Mouse (Mus musculus) kidney, postnatal 0 days (tissue): Measurements from ENCODE around the gene Cd300ld5. TPM values are rescaled to one million over a fixed set of nuclear protein-coding genes. Genes with fewer than 3 reads are reported as not detected.

Source experiments
- ATAC-seq: fragments of 200-750 bp; cut with Nextera tagmentation; replicated peaks from 2 replicates; pipeline ENCODE4 v1.8.0; 2017; ENCODE audit warnings: low read depth, moderate number of reproducible peaks, moderate TSS enrichment, moderate library complexity; ENCODE audit not compliant: low FRiP score
- DNase-seq: peaks from one replicate; pipeline ENCODE4 v3.0.0-alpha.2; 2016; ENCODE audit warnings: low spot score
- H3K27ac ChIP-seq: fragments of 300-500 bp; sonication (generic); 2 replicates; pipeline ENCODE4 v1.5.1; 2014; ENCODE audit warnings: mild to moderate bottlenecking
- H3K27me3 ChIP-seq: fragments of 300-500 bp; sonication (generic); 2 replicates; pipeline ENCODE4 v1.6.1; 2014; ENCODE audit warnings: low read length, mixed read lengths; ENCODE audit not compliant: insufficient read depth
- H3K36me3 ChIP-seq: fragments of 300-500 bp; sonication (generic); 2 replicates; pipeline ENCODE4 v1.6.1; 2014; ENCODE audit warnings: low read length, mixed read lengths; ENCODE audit not compliant: insufficient read depth
- H3K4me1 ChIP-seq: fragments of 300-500 bp; sonication (generic); replicated peaks from 2 replicates; pipeline ENCODE4 v1.6.1; 2014; ENCODE audit warnings: antibody characterized with exemption, low read length, mixed read lengths; ENCODE audit not compliant: insufficient read depth
- H3K4me2 ChIP-seq: fragments of 300-500 bp; sonication (generic); 2 replicates; pipeline ENCODE4 v1.6.1; 2014; ENCODE audit warnings: mild to moderate bottlenecking, low read length, moderate library complexity, mixed read lengths
- H3K4me3 ChIP-seq: fragments of 300-500 bp; sonication (generic); replicated peaks from 2 replicates; pipeline ENCODE4 v1.5.1; 2014; ENCODE audit warnings: low read depth, low read length
- H3K9ac ChIP-seq: fragments of 300-500 bp; sonication (generic); 2 replicates; pipeline ENCODE4 v1.6.1; 2014; ENCODE audit warnings: low read depth, low read length
- H3K9me3 ChIP-seq: fragments of 300-500 bp; sonication (generic); replicated peaks from 2 replicates; pipeline ENCODE4 v1.6.1; 2016; ENCODE audit warnings: low read length, inconsistent platforms, mixed read lengths
- CTCF ChIP-seq: IDR thresholded peaks from 2 replicates; pipeline ENCODE4 v1.5.1; 2016; ENCODE audit warnings: antibody characterized with exemption, low read depth, mild to moderate bottlenecking, moderate library complexity
- WGBS: fragments of 180-500 bp; shearing (Covaris S2); extraction: QIAGEN DNeasy Blood & Tissue Kit; methylation state at CpG from one replicate; pipeline ENCODE4 v1.1.7; 2014; 5-methylcytosine and 5-hydroxymethylcytosine counted together
- polyA plus RNA-seq: library from polyadenylated mRNA; unstranded; fragments of >200 nt; fragmentation: Nextera tagmentation; extraction: Ambion mirVana; gene quantifications from 2 replicates; pipeline ENCODE4 v1.2.1, GENCODE M21; 2015

The Cd300ld5 gene
- polyA plus RNA-seq, 1 experiment from 2014 or later: not detected

- TF ChIP-seq CTCF: no peak
Measured at GRCm38 (mm10) chr11:115004070-115004469, 33.5 kb downstream of the Cd300ld5 start.

GRCm38 (mm10) chr11:115001474-115002040, 36.0 kb downstream of the Cd300ld5 start, which contains the start of gene Cd300c2:
Gene Cd300c2 (minus strand): TSS chr11:115001880.
- Histone ChIP-seq H3K4me2 (no peak within 1 kb of the TSS), H3K4me3 (no peak within 1 kb of the TSS), H3K9ac (no peak within 1 kb of the TSS), H3K27ac (no peak within 1 kb of the TSS), H3K36me3 (no peaks in the 10 kb centered on the region), H3K4me1 (no peaks in the 10 kb centered on the region), H3K27me3 (no peaks in the 10 kb centered on the region), H3K9me3 (no peaks in the 10 kb centered on the region)
- WGBS: 77% methylated on average over 7 of the region's 7 CpGs
- TF ChIP-seq CTCF: no peak
- no peak for ATAC-seq
- no peak for DNase-seq

More at GRCm38 (mm10) chr11:115004070-115004469, 33.5 kb downstream of the Cd300ld5 start:
- no peaks in the 10 kb centered on the region for H3K4me1 ChIP-seq
- DNase-seq: no peak
- H3K9me3 ChIP-seq: no peaks in the 10 kb centered on the region
- H3K27ac ChIP-seq: no peak overlapping the region
- H3K4me3 ChIP-seq: no peak overlapping the region
- 84% methylated on average over 5 of the region's 5 CpGs for WGBS
- no peak overlapping the region for H3K9ac ChIP-seq
- no peaks in the 10 kb centered on the region for H3K36me3 ChIP-seq
- H3K27me3 ChIP-seq: no peaks in the 10 kb centered on the region
- ATAC-seq: no peak
- H3K4me2 ChIP-seq: no peak overlapping the region

GRCm38 (mm10) chr11:114989793-114990192, 47.8 kb downstream of the Cd300ld5 start, which contains the start of gene Cd300ld:
Gene Cd300ld (minus strand): TSS chr11:114989922.
- no peak for TF ChIP-seq CTCF
- H3K4me2 ChIP-seq: no peak within 1 kb of the TSS
- H3K9me3 ChIP-seq: no peaks in the 10 kb centered on the region
- H3K4me1 ChIP-seq: no peaks in the 10 kb centered on the region
- H3K27ac ChIP-seq: no peak within 1 kb of the TSS
- H3K36me3 ChIP-seq: no peaks in the 10 kb centered on the region
- H3K4me3 ChIP-seq: no peak within 1 kb of the TSS
- DNase-seq (no peak), ATAC-seq (no peak)
- no peak within 1 kb of the TSS for H3K9ac ChIP-seq
- no peaks in the 10 kb centered on the region for H3K27me3 ChIP-seq
- WGBS: 77% methylated on average over 4 of the region's 4 CpGs

- 77% methylated on average over 4 of the region's 4 CpGs for WGBS
- Histone ChIP-seq H3K9me3 (no peaks in the 10 kb centered on the region), H3K36me3 (no peaks in the 10 kb centered on the region), H3K27ac (no peak overlapping the region), H3K4me1 (no peaks in the 10 kb centered on the region), H3K4me3 (no peak overlapping the region), H3K9ac (no peak overlapping the region), H3K27me3 (no peaks in the 10 kb centered on the region), H3K4me2 (no peak overlapping the region)
- no peak for TF ChIP-seq CTCF
- ATAC-seq: no peak
- DNase-seq: no peak
Measured at GRCm38 (mm10) chr11:114981866-114982265, 55.7 kb downstream of the Cd300ld5 start.

Other genes with a start within 250 kb of the Cd300ld5 start
- 0.78 and 0.96 TPM in 2 replicates for gene Btbd17, start 241.8 kb downstream of the Cd300ld5 start, polyA plus RNA-seq
- 0.13 TPM in 1 of 2 replicates, not detected in the other for gene Gpr142, start 238.8 kb downstream of the Cd300ld5 start, polyA plus RNA-seq
- 118 and 131 TPM in 2 replicates for gene Gprc5c, start 186.6 kb downstream of the Cd300ld5 start, polyA plus RNA-seq
- 1.5 and 1.7 TPM in 2 replicates for gene Cd300a, start 147.7 kb downstream of the Cd300ld5 start, polyA plus RNA-seq
- gene Cd300lb, start 103.4 kb downstream of the Cd300ld5 start, polyA plus RNA-seq: 0.36 and 0.43 TPM in 2 replicates
- gene Cd300c, start 68.6 kb downstream of the Cd300ld5 start, polyA plus RNA-seq: not detected in 2 replicates
- gene Cd300ld, start 47.8 kb downstream of the Cd300ld5 start, polyA plus RNA-seq: 0.22 and 0.23 TPM in 2 replicates
- 3.6 and 3.7 TPM in 2 replicates for gene Cd300c2, start 35.9 kb downstream of the Cd300ld5 start, polyA plus RNA-seq
- 0.52 TPM in 1 of 2 replicates, not detected in the other for gene Cd300ld2, start 21.6 kb downstream of the Cd300ld5 start, polyA plus RNA-seq
- gene Cd300ld4, start 10.8 kb downstream of the Cd300ld5 start, polyA plus RNA-seq: not detected in 2 replicates
- gene Cd300ld3, start 10.6 kb upstream of the Cd300ld5 start, polyA plus RNA-seq: not detected in 2 replicates
- not detected in 2 replicates for gene Cd300e, start 24.4 kb upstream of the Cd300ld5 start, polyA plus RNA-seq
- gene Rab37, start 53.7 kb upstream of the Cd300ld5 start, polyA plus RNA-seq: 1.8 and 2.2 TPM in 2 replicates
- gene Cd300lf, start 96.2 kb upstream of the Cd300ld5 start, polyA plus RNA-seq: 0.33 TPM in 2 replicates
- 163 and 172 TPM in 2 replicates for gene Slc9a3r1, start 125.6 kb upstream of the Cd300ld5 start, polyA plus RNA-seq
- gene Tmem104, start 149.7 kb upstream of the Cd300ld5 start, polyA plus RNA-seq: 12.0 and 12.6 TPM in 2 replicates
- gene Nat9, start 150.1 kb upstream of the Cd300ld5 start, polyA plus RNA-seq: 26.8 TPM in 2 replicates
- not detected in 2 replicates for gene Grin2c, start 229.5 kb upstream of the Cd300ld5 start, polyA plus RNA-seq
- 10.0 and 12.2 TPM in 2 replicates for gene Fdxr, start 239.3 kb upstream of the Cd300ld5 start, polyA plus RNA-seq